Mouse (Mus musculus) adrenal gland, adult 2 months (tissue): Measurements from ENCODE around the gene Zfp719. TPM values are rescaled to one million over a fixed set of nuclear protein-coding genes. Genes with fewer than 3 reads are reported as not detected.

Source experiments
- DNase-seq: peaks from one replicate; pipeline ENCODE4 v3.0.0; 2021
- long read RNA-seq: library from polyadenylated mRNA; stranded (forward); transcript quantifications from one replicate; pipeline ENCODE4 v2.0.0, GENCODE M21; 2021
- polyA plus RNA-seq: library from polyadenylated mRNA; depleted of rRNA; stranded (reverse); fragments of >200 nt; gene quantifications from 2 replicates; pipeline ENCODE4 v1.2.3, GENCODE M21; 2012; rRNA removed
- total RNA-seq, 2 experiments: library from RNA; stranded (reverse); gene quantifications; 2 replicates each; pipeline ENCODE4 v1.2.3; 2021

Gene Zfp719
- 10 to 100 TPM; 12.8 to 18.1 TPM for total RNA-seq
- polyA plus RNA-seq: 0.27 and 0.47 TPM in 2 replicates
- long read RNA-seq, full-length matches to known transcripts: 3 of 7 reads
- long read RNA-seq, partial matches to known transcripts: 1 of 7 reads
- long read RNA-seq, other reads (novel, unspliced or antisense): 3 of 7 reads

- DNase-seq: peak; percentile 95
Measured at GRCm38 (mm10) chr7:43579440-43580171, at the start of gene Zfp719. Zfp719 (plus strand) TSS chr7:43579610.

DNA sequence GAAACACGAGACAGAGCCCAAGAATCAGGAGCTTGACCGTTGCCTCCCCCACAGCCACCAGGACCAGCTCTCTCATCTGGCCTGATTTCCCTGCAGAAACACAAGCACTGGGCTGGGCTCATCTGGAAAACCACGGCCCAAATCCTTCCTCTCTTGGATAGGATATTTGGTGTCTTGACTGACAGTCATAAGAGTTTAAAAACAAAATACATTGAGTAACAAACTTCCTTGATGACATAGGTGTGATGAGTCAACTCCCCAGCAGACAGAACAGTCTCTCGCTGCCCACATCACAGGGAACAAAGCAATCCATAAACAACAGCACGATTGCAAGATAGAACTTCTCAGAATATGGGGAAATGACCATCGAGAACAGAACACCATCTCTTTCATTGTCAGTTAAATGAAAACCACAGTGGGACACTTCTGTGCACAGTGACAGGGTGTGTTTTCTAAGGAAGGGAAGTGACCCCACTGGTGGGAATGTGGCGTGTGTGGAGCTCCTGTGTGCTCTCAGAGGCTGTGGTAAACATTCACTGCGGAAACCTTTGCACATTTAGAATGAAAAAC, 49.1 kb upstream of the Zfp719 start:
- no peak for DNase-seq

GRCm38 (mm10) chr7:43532936-43533505, 46.4 kb upstream of the Zfp719 start:
- DNase-seq: no peak

DNA sequence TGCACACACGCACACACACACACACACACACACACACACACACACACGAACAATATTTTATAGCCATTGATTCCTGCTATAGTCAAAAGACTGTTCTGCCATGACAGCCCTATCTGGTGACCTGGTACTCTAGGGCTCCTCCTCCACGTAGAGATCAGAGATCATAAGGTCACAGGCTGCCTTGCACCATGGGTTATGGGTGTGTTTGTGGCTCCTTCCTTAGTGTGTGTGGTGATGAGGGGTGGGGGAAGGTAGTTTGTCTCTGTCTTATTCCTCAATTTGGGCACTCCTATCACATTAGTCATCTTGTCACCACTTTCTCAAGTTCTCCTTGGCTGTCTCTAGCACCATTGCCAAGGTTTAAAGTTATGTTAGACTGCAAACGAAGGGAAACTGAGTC, 40.9 kb upstream of the Zfp719 start:
- no peak for DNase-seq

GRCm38 (mm10) chr7:43544225-43544977, 35.0 kb upstream of the Zfp719 start, which contains the start of gene Cd33:
Cd33 (minus strand) TSS chr7:43544428.
- DNase-seq: no peak

- no peak for DNase-seq
Measured at GRCm38 (mm10) chr7:43545656-43546545, 33.5 kb upstream of the Zfp719 start.

- no peak for DNase-seq
Measured at GRCm38 (mm10) chr7:43547666-43548065, 31.7 kb upstream of the Zfp719 start.

- DNase-seq: no peak
Measured at GRCm38 (mm10) chr7:43548206-43548605, 31.2 kb upstream of the Zfp719 start.

DNA sequence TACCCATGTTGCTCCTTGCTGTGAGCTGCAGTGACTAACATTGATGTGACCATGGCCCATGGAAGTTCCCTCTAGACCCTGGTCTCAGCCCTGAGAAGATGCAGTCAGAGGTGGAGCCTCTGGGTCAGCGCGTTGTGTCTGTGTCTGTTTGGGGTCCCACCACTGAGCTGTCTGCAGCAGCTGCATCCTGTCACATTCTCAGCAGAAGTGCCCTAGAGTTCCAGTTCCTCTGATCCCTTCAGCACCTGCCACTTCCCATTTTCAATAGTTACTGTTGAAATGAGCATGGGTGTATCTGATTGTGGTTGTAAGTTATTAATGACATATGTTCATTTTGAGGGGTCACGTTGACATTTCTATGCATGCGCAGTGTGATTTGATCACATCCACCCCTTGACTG, 26.3 kb upstream of the Zfp719 start:
- no peak for DNase-seq

DNA sequence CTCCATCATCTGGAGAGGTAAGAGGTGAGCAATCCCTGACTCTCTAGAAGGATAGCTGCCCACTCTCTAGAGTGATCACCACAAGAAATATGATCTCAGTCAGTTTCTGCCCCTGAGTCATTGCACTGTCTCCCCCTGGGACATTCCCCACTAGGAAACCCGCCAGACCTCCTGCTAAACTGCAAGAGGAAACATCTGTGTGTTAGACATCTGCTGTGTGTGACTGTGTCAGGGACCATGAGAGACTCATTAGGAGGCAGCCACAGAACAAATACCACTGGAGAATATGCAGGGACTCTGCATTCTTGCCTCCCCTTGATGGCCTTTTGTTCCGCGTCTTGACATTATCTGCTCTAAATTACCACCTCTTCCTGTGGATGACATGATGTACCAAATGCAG, 24.9 kb upstream of the Zfp719 start:
- no peak for DNase-seq

DNA sequence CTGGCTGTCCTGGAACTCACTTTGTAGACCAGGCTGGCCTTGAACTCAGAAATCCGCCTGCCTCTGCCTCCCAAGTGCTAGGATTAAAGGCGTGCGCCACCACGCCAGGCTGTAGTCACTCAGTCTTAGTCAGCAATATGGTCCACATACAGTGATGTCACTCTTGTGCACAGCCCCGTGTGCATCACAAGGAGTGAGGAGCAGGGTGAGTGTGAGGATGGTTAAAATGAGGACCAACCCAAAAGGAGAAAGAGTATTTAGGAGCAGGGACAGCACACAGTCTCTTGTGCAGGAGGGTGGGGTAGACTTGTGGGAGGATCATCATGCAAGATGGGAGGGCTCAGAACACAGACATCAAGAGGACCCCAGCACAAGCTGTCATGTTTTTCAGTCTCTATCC, 24.1 kb upstream of the Zfp719 start:
- DNase-seq: no peak

GRCm38 (mm10) chr7:43556901-43557300, 22.5 kb upstream of the Zfp719 start:
- DNase-seq: no peak

GRCm38 (mm10) chr7:43562006-43562633, 17.3 kb upstream of the Zfp719 start, which contains the start of gene Zfp658:
Zfp658 (plus strand) TSS chr7:43562256.
- peak; percentile 87 for DNase-seq

GRCm38 (mm10) chr7:43562651-43563070, 16.7 kb upstream of the Zfp719 start:
- no peak for DNase-seq

DNA sequence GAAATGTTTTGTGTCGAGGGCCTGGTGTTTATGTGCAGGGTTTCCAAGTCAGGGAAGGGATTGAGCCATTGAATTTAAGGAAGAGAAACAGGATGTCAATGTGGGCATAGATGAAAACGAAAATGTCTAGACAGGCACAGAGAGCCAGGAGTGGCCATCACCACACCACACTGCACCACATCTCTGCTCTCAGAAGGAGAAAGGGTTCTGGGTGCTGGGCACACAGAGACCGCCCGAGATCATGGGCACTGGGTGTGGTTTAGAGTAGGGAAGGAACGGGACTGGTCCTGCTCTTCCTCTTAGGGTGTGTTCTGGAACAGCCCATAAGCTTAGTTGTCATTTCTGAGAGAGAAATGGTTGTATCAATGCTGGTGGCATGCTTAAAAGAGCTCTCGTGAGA, 16.1 kb upstream of the Zfp719 start:
- no peak for DNase-seq

DNA sequence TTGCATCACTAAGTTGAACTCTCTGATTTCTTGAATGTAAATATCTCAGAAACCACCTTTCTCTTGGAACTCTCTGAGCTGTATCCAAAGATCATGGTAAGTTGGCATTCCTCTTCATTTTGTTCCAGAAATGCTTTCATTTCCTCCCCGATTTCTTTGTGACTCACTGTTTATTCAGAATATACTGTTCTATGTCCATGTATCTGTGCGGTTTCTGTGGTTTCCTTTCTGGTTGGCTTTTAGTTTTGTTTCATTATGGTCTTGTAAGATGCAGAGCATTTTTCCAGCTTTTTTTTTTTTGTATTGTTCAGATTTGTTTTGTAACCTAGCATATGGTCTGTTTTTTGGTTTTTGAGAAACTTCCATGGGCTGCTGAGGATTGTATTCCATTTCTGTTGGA, 8.2 kb upstream of the Zfp719 start:
- DNase-seq: no peak

- no peak for DNase-seq
Measured at GRCm38 (mm10) chr7:43580526-43580925, 1.1 kb downstream of the Zfp719 start.

GRCm38 (mm10) chr7:43584790-43585189, 5.4 kb downstream of the Zfp719 start:
- no peak for DNase-seq

- peak; percentile 30 for DNase-seq
Measured at GRCm38 (mm10) chr7:43601884-43602283, 22.5 kb downstream of the Zfp719 start.

GRCm38 (mm10) chr7:43606896-43607742, 27.7 kb downstream of the Zfp719 start, which contains the start of gene Zfp819:
Zfp819 (plus strand) TSS chr7:43607169.
- DNase-seq: peak; percentile 76
